Mouse (Mus musculus) cerebellum, adult 11-12 months (tissue): Measurements from ENCODE around the gene Arhgap23.

ENCODE experiments used
- DNase-seq: peaks from one replicate; pipeline ENCODE4 v3.0.0; 2022

Gene Arhgap23

GRCm38 (mm10) chr11:97406094-97406951 lies 9.0 kb upstream of the Arhgap23 start:
- peak; percentile 64 for DNase-seq

- no peak for DNase-seq
Observed at GRCm38 (mm10) chr11:97407456-97407855, 7.9 kb upstream of the Arhgap23 start.

- DNase-seq: peak; percentile 79
Observed at GRCm38 (mm10) chr11:97408171-97408570, 7.2 kb upstream of the Arhgap23 start.

- DNase-seq: no peak
Observed at GRCm38 (mm10) chr11:97410958-97411357, 4.4 kb upstream of the Arhgap23 start.

- DNase-seq: no peak
Observed at GRCm38 (mm10) chr11:97412117-97412516, 3.2 kb upstream of the Arhgap23 start.

- no peak for DNase-seq
Observed at GRCm38 (mm10) chr11:97412808-97413347, 2.5 kb upstream of the Arhgap23 start.

- no peak for DNase-seq
Observed at GRCm38 (mm10) chr11:97415712-97416636, 641 bp downstream of the Arhgap23 start.

- DNase-seq: no peak
Observed at GRCm38 (mm10) chr11:97416637-97417035, 1.3 kb downstream of the Arhgap23 start.

GRCm38 (mm10) chr11:97418834-97419539 lies 3.7 kb downstream of the Arhgap23 start:
- no peak for DNase-seq

- DNase-seq: no peak
Observed at GRCm38 (mm10) chr11:97419540-97419900, 4.2 kb downstream of the Arhgap23 start.

GRCm38 (mm10) chr11:97422507-97422906 lies 7.2 kb downstream of the Arhgap23 start:
- no peak for DNase-seq

- no peak for DNase-seq
Observed at GRCm38 (mm10) chr11:97424092-97424692, 8.9 kb downstream of the Arhgap23 start.

- DNase-seq: no peak
Observed at GRCm38 (mm10) chr11:97424802-97425201, 9.5 kb downstream of the Arhgap23 start.

GRCm38 (mm10) chr11:97427794-97428725 lies 12.7 kb downstream of the Arhgap23 start:
- DNase-seq: peak; percentile 77

GRCm38 (mm10) chr11:97428726-97429077 lies 13.4 kb downstream of the Arhgap23 start:
- DNase-seq: no peak

- no peak for DNase-seq
Observed at GRCm38 (mm10) chr11:97429615-97430014, 14.3 kb downstream of the Arhgap23 start.

GRCm38 (mm10) chr11:97432015-97432414 lies 16.7 kb downstream of the Arhgap23 start:
- peak; percentile 68 for DNase-seq

GRCm38 (mm10) chr11:97432983-97433539 lies 17.7 kb downstream of the Arhgap23 start:
- no peak for DNase-seq

- no peak for DNase-seq
Observed at GRCm38 (mm10) chr11:97434121-97434520, 18.8 kb downstream of the Arhgap23 start.

- peak; percentile 62 for DNase-seq
Observed at GRCm38 (mm10) chr11:97434704-97435454, 19.5 kb downstream of the Arhgap23 start.
